In genomic region chr4:48124773-48125469, GRCm38 (mm10) we compare ENCODE assay signal across 8 mouse cellular contexts. TPM values are rescaled to one million over a fixed set of nuclear protein-coding genes. Genes with fewer than 3 reads are reported as not detected.
DNase-seq lines count a peak whose midpoint lies in the region; ATAC-seq lines count a peak whose summit lies in the region.

Stx17 (plus strand) TSS chr4:48124915.

- peak within 1 kb of the TSS; percentile 92 for H3K9ac ChIP-seq in embryonic facial prominence, embryonic 11.5 days (replicated peaks; ENCODE audit: low read length)
- H3K9ac ChIP-seq in midbrain, embryonic 12.5 days (replicated peaks): peak within 1 kb of the TSS; percentile 80

- peak; percentile 92 for DNase-seq in 3134 (ENCODE audit: extremely low read depth, insufficient read length, low spot score)
- peak; percentile 91 for DNase-seq in adrenal gland, postnatal 25 days
- peak; percentile 92 for DNase-seq in embryonic facial prominence, embryonic 11.5 days (ENCODE audit: low spot score)
- peak; percentile 99 for DNase-seq in heart, adult 11 months
- peak; percentile 93 for DNase-seq in kidney, adult 18-20 months
- peak; percentile 92 for DNase-seq in limb, embryonic 10.5 days (ENCODE audit: low spot score)
- DNase-seq in skeletal muscle tissue, adult 2 months (ENCODE audit: low read depth, low spot score): peak; percentile 62

- ATAC-seq in embryonic facial prominence, embryonic 11.5 days (replicated peaks; ENCODE audit: insufficient number of reproducible peaks, low FRiP score, low TSS enrichment, low read depth): peak; percentile 99
- ATAC-seq in midbrain, embryonic 12.5 days (ENCODE audit: low FRiP score, low read depth): peak; percentile 100

- peak within 1 kb of the TSS; percentile 75 for H3K4me3 ChIP-seq in embryonic facial prominence, embryonic 11.5 days (ENCODE audit: low read depth, low read length)
- peak within 1 kb of the TSS; percentile 77 for H3K4me3 ChIP-seq in limb, embryonic 10.5 days
- peak within 1 kb of the TSS; percentile 64 for H3K4me3 ChIP-seq in midbrain, embryonic 12.5 days

- no peak within 1 kb of the TSS for H3K27ac ChIP-seq in embryonic facial prominence, embryonic 11.5 days (replicated peaks; ENCODE audit: low read depth, low read length)
- H3K27ac ChIP-seq in limb, embryonic 10.5 days: peak within 1 kb of the TSS; percentile 94
- H3K27ac ChIP-seq in midbrain, embryonic 12.5 days (replicated peaks): peak within 1 kb of the TSS; percentile 7; the same call in 1 of the 2 replicates

- H3K36me3 ChIP-seq in embryonic facial prominence, embryonic 11.5 days (replicated peaks; ENCODE audit: control insufficient read depth, insufficient read depth, low read depth, low read length): no peaks in the 10 kb centered on the region
- H3K36me3 ChIP-seq in limb, embryonic 10.5 days: no peaks in the 10 kb centered on the region
- no peaks in the 10 kb centered on the region for H3K36me3 ChIP-seq in midbrain, embryonic 12.5 days

- H3K4me1 ChIP-seq in embryonic facial prominence, embryonic 11.5 days (ENCODE audit: control insufficient read depth, insufficient read depth, low read length): no peaks in the 10 kb centered on the region
- peaks cover 6% of the 10 kb centered on the region; the same call in 1 of the 2 replicates for H3K4me1 ChIP-seq in limb, embryonic 10.5 days
- H3K4me1 ChIP-seq in midbrain, embryonic 12.5 days: peaks cover 3% of the 10 kb centered on the region

- no peaks in the 10 kb centered on the region for H3K27me3 ChIP-seq in embryonic facial prominence, embryonic 11.5 days (ENCODE audit: control insufficient read depth, insufficient read depth, low read length)
- H3K27me3 ChIP-seq in limb, embryonic 10.5 days (ENCODE audit: low read depth, poor library complexity, severe bottlenecking): no peaks in the 10 kb centered on the region
- no peaks in the 10 kb centered on the region; the same call in 1 of the 2 replicates for H3K27me3 ChIP-seq in midbrain, embryonic 12.5 days

- 1% methylated on average over 57 of the region's 58 CpGs for WGBS in embryonic facial prominence, embryonic 11.5 days
- WGBS in limb, embryonic 10.5 days: under 1% methylated on average over 58 of the region's 58 CpGs
- 1% methylated on average over 58 of the region's 58 CpGs for WGBS in midbrain, embryonic 12.5 days

- H3K4me2 ChIP-seq in embryonic facial prominence, embryonic 11.5 days (ENCODE audit: low read depth, low read length): peak within 1 kb of the TSS; percentile 87
- peak within 1 kb of the TSS; percentile 91 for H3K4me2 ChIP-seq in midbrain, embryonic 12.5 days (replicated peaks)

- no peaks in the 10 kb centered on the region for H3K9me3 ChIP-seq in embryonic facial prominence, embryonic 11.5 days (replicated peaks; ENCODE audit: control insufficient read depth, low read length)
- no peaks in the 10 kb centered on the region for H3K9me3 ChIP-seq in limb, embryonic 10.5 days (replicated peaks)
- no peaks in the 10 kb centered on the region for H3K9me3 ChIP-seq in midbrain, embryonic 12.5 days

RNA-seq across cellular contexts. Expression of gene Stx17, which starts in this region (rescaled TPM):
- 43.5 and 73.9 TPM in 2 replicates for total RNA-seq in adrenal gland, postnatal 25 days (2021)
- polyA plus RNA-seq in embryonic facial prominence, embryonic 11.5 days (2014; fragmentation: Nextera tagmentation; extraction: Ambion mirVana): 32.1 and 32.2 TPM in 2 replicates
- 18.9 and 25.6 TPM in 2 replicates for polyA plus RNA-seq in limb, embryonic 10.5 days (2016; fragmentation: Nextera tagmentation; extraction: Ambion mirVana)
- 25.2 and 26.4 TPM in 2 replicates for polyA plus RNA-seq in midbrain, embryonic 12.5 days (2016; fragmentation: Nextera tagmentation; extraction: Ambion mirVana)
